Mouse (Mus musculus): ENCODE measurements around the gene Irf2. TPM values are rescaled to one million over a fixed set of nuclear protein-coding genes. Genes with fewer than 3 reads are reported as not detected.

Irf2 gene
- total and polyA plus RNA-seq, 3 experiments: 4.9 to 19.4 TPM; not detected in 1

DNA sequence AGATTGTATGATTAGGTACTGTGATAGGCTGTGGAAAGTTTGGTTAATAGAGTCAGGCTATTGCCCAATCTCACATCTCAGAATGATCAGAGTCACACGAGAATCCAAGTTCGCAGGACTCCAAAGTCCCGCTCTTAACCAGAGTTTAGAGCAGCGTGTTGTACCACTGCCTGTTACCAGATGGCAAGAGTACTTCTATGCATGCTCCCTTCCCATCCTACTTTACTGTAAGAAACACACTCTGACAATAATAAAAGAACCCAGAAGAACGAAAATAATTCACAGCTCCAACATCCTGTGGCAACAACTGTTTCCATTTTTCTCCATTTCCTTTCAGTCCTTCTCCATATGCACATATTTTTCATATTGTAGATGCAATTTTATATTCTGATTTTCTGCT, 41.4 kb upstream of the Irf2 start:
- Histone ChIP-seq H3K36me3 (ENCODE audit: control insufficient read depth in 1 of 2, insufficient read depth in 2 of 2, low read length in 2 of 2) (no peaks in the 10 kb centered on the region), H3K4me3 (ENCODE audit: control insufficient read depth in 1 of 2, insufficient read depth in 1 of 2, low read depth in 2 of 2, low read length in 2 of 2) (no peak overlapping the region), H3K4me1 (ENCODE audit: control insufficient read depth in 1 of 2, insufficient read depth in 2 of 2, low read length in 2 of 2) (no peaks in the 10 kb centered on the region), H3K79me2 (ENCODE audit: control insufficient read depth, insufficient read depth, low read length, poor library complexity) (no peaks in the 10 kb centered on the region), H3K9me3 (replicated peaks; ENCODE audit: insufficient read depth, low read length) (no peaks in the 10 kb centered on the region), H3K9ac (ENCODE audit: control insufficient read depth, low read depth, low read length, poor library complexity, severe bottlenecking) (no peak overlapping the region), H3K27ac (ENCODE audit: control insufficient read depth, low read depth, low read length) (no peak overlapping the region), H3K27me3 (ENCODE audit: control insufficient read depth in 1 of 2, insufficient read depth in 2 of 2, low read length in 2 of 2) (peaks cover 4 to 8% of the 10 kb centered on the region in 2 experiments; a peak in 3 of 4 replicates)
- no peak for DNase-seq (ENCODE audit: low read depth, low spot score)
- TF ChIP-seq NELFE (IDR thresholded peaks at IDR 0.05; ENCODE audit: low read depth, low read length) (no peak), GATA1 (IDR thresholded peaks at IDR 0.05; ENCODE audit: low read depth, low read length) (no peak), TBP (IDR thresholded peaks at IDR 0.05; ENCODE audit: low read depth, low read length) (no peak), E2F4 (IDR thresholded peaks at IDR 0.05; ENCODE audit: borderline replicate concordance, low read depth, low read length) (no peak), USF2 (IDR thresholded peaks at IDR 0.05; ENCODE audit: borderline replicate concordance in 1 of 2, insufficient read depth in 1 of 2, low read depth in 1 of 2, low read length in 2 of 2) (no peak), EP300 (IDR thresholded peaks at IDR 0.05; ENCODE audit: low read depth in 1 of 2, low read length in 2 of 2) (no peak), MAZ (IDR thresholded peaks at IDR 0.05; ENCODE audit: low read depth, low read length) (no peak), TAL1 (IDR thresholded peaks at IDR 0.05; ENCODE audit: low read length) (no peak), UBTF (IDR thresholded peaks at IDR 0.05; ENCODE audit: borderline replicate concordance, insufficient read depth, low read depth, low read length) (no peak), ZC3H11A (IDR thresholded peaks at IDR 0.05; ENCODE audit: low read depth, low read length) (no peak), MXI1 (IDR thresholded peaks at IDR 0.05; ENCODE audit: low read depth, low read length) (no peak), RAD21 (IDR thresholded peaks at IDR 0.05; ENCODE audit: low read depth, low read length) (no peak), CHD2 (IDR thresholded peaks at IDR 0.05; ENCODE audit: low read length) (no peak), HCFC1 (IDR thresholded peaks at IDR 0.05; ENCODE audit: low read depth, low read length) (no peak), KAT2A (conservative IDR thresholded peaks at IDR 0.05; ENCODE audit: low read depth, low read length) (no peak), MEF2A (IDR thresholded peaks at IDR 0.05; ENCODE audit: extremely low read depth, insufficient replicate concordance, low read depth, low read length, poor library complexity, severe bottlenecking) (no peak), ZNF384 (IDR thresholded peaks at IDR 0.05; ENCODE audit: low read depth, low read length) (no peak), POLR2AphosphoS5 (IDR thresholded peaks at IDR 0.05; ENCODE audit: borderline replicate concordance, low read depth, low read length) (no peak), USF1 (IDR thresholded peaks at IDR 0.05; ENCODE audit: low read depth, low read length) (no peak), MYC (IDR thresholded peaks at IDR 0.05; ENCODE audit: low read depth, low read length) (no peak)

DNA sequence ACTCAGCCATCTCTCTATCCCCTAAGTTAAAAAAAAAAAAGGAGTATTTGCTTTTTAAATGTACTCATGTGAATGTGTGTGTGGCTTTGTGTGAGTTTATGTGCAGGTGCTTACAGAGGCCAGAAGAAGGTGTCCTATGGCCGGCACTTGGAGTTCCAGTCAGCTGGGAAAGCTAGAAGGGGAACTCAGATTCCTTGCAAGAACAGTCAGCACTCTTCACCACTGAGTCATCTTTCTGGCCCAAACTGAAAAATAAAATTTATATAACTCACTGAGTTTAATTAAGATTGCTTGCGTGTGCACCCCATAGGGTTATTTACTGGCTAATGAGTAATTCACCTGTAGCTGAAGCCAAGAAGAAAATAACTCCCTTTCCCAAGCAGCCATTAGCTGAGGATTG, 34.4 kb upstream of the Irf2 start:
- no peak for DNase-seq (ENCODE audit: low read depth, low spot score)
- Histone ChIP-seq H3K4me3 (ENCODE audit: control insufficient read depth in 1 of 2, insufficient read depth in 1 of 2, low read depth in 2 of 2, low read length in 2 of 2) (no peak overlapping the region), H3K9ac (ENCODE audit: control insufficient read depth, low read depth, low read length, poor library complexity, severe bottlenecking) (no peak overlapping the region), H3K9me3 (replicated peaks; ENCODE audit: insufficient read depth, low read length) (no peaks in the 10 kb centered on the region), H3K36me3 (ENCODE audit: control insufficient read depth in 1 of 2, insufficient read depth in 2 of 2, low read length in 2 of 2) (0 out of 4 replicates have a peak, but pooled peaks cover 0 to 3% of the 10 kb centered on the region in 2 experiments), H3K27me3 (ENCODE audit: control insufficient read depth in 1 of 2, insufficient read depth in 2 of 2, low read length in 2 of 2) (peaks cover 0 to 2% of the 10 kb centered on the region in 2 experiments; a peak in 3 of 4 replicates), H3K4me1 (ENCODE audit: control insufficient read depth in 1 of 2, insufficient read depth in 2 of 2, low read length in 2 of 2) (no peaks in the 10 kb centered on the region), H3K27ac (ENCODE audit: control insufficient read depth, low read depth, low read length) (no peak overlapping the region), H3K79me2 (ENCODE audit: control insufficient read depth, insufficient read depth, low read length, poor library complexity) (no peaks in the 10 kb centered on the region)
- TF ChIP-seq KAT2A (conservative IDR thresholded peaks at IDR 0.05; ENCODE audit: low read depth, low read length) (no peak), ZMIZ1 (IDR thresholded peaks at IDR 0.05; ENCODE audit: low read depth, low read length) (no peak), UBTF (IDR thresholded peaks at IDR 0.05; ENCODE audit: borderline replicate concordance, insufficient read depth, low read depth, low read length) (no peak), E2F4 (IDR thresholded peaks at IDR 0.05; ENCODE audit: borderline replicate concordance, low read depth, low read length) (no peak), BHLHE40 (IDR thresholded peaks at IDR 0.05; ENCODE audit: borderline replicate concordance, low read depth, low read length) (no peak), ZC3H11A (IDR thresholded peaks at IDR 0.05; ENCODE audit: low read depth, low read length) (no peak), GATA1 (IDR thresholded peaks at IDR 0.05; ENCODE audit: low read depth, low read length) (no peak), MYC (IDR thresholded peaks at IDR 0.05; ENCODE audit: low read depth, low read length) (no peak)
